Mouse (Mus musculus): ENCODE measurements around the gene Gm4131. TPM values are rescaled to one million over a fixed set of nuclear protein-coding genes. Genes with fewer than 3 reads are reported as not detected.

The Gm4131 gene
- polyA plus RNA-seq, 1 experiment from 2014 or later, result 0.20 TPM

GRCm38 (mm10) chr14:62488270-62488669 lies 78.5 kb downstream of the Gm4131 start:
- H3K4me1 ChIP-seq, result peaks cover 4% of the 10 kb centered on the region; the same call in 1 of the 2 replicates
- no peak overlapping the region for H3K9ac ChIP-seq
- 86% methylated on average over 7 of the region's 7 CpGs for WGBS
- no peaks in the 10 kb centered on the region; the same call in 1 of the 2 replicates for H3K27me3 ChIP-seq
- no peaks in the 10 kb centered on the region for H3K9me3 ChIP-seq
- H3K27ac ChIP-seq, result no peak overlapping the region
- ATAC-seq (ENCODE audit: low FRiP score, low read depth), result no peak
- no peak overlapping the region for H3K4me2 ChIP-seq (replicated peaks)
- no peak overlapping the region for H3K4me3 ChIP-seq
- no peaks in the 10 kb centered on the region for H3K36me3 ChIP-seq

- Histone ChIP-seq H3K9ac (no peak overlapping the region), H3K4me1 (peaks cover 9% of the 10 kb centered on the region; the same call in 1 of the 2 replicates), H3K27me3 (peaks cover 5% of the 10 kb centered on the region; the same call in 1 of the 2 replicates), H3K4me3 (no peak overlapping the region), H3K27ac (no peak overlapping the region), H3K9me3 (no peaks in the 10 kb centered on the region), H3K36me3 (no peaks in the 10 kb centered on the region), H3K4me2 (replicated peaks) (no peak overlapping the region)
- no peak for ATAC-seq (ENCODE audit: low FRiP score, low read depth)
- WGBS, result 48% methylated on average over 8 of the region's 8 CpGs
These were observed 85.3 kb downstream of the Gm4131 start for GRCm38 (mm10) chr14:62481381-62481780.

- peaks cover 5% of the 10 kb centered on the region; the same call in 1 of the 2 replicates for H3K27me3 ChIP-seq
- H3K4me2 ChIP-seq (replicated peaks), result no peak overlapping the region
- 23% methylated on average over 6 of the region's 6 CpGs for WGBS
- H3K4me1 ChIP-seq, result peaks cover 9% of the 10 kb centered on the region; the same call in 1 of the 2 replicates
- no peak overlapping the region for H3K9ac ChIP-seq
- H3K27ac ChIP-seq, result no peak overlapping the region
- H3K9me3 ChIP-seq, result no peaks in the 10 kb centered on the region
- no peak overlapping the region for H3K4me3 ChIP-seq
- H3K36me3 ChIP-seq, result no peaks in the 10 kb centered on the region
- peak; percentile 51; the same call in 1 of the 2 replicates for ATAC-seq (ENCODE audit: low FRiP score, low read depth)
These were observed 87.3 kb downstream of the Gm4131 start for GRCm38 (mm10) chr14:62479395-62479794.

GRCm38 (mm10) chr14:62474481-62474880 lies 92.2 kb downstream of the Gm4131 start:
- WGBS, result 58% methylated on average over 1 of the region's 1 CpGs
- H3K4me2 ChIP-seq (replicated peaks), result no peak overlapping the region
- no peak overlapping the region for H3K4me3 ChIP-seq
- no peak overlapping the region for H3K27ac ChIP-seq
- no peak overlapping the region for H3K9ac ChIP-seq
- no peaks in the 10 kb centered on the region for H3K9me3 ChIP-seq
- H3K4me1 ChIP-seq, result peaks cover 7% of the 10 kb centered on the region; the same call in 1 of the 2 replicates
- no peak for ATAC-seq (ENCODE audit: low FRiP score, low read depth)
- H3K36me3 ChIP-seq, result no peaks in the 10 kb centered on the region
- no peaks in the 10 kb centered on the region for H3K27me3 ChIP-seq

- WGBS, result 67% methylated on average over 2 of the region's 2 CpGs
- Histone ChIP-seq H3K4me1 (no peaks in the 10 kb centered on the region), H3K27ac (no peak overlapping the region), H3K27me3 (no peaks in the 10 kb centered on the region), H3K9ac (no peak overlapping the region), H3K9me3 (no peaks in the 10 kb centered on the region), H3K4me2 (replicated peaks) (no peak overlapping the region), H3K36me3 (no peaks in the 10 kb centered on the region), H3K4me3 (no peak overlapping the region)
- ATAC-seq (ENCODE audit: low FRiP score, low read depth), result no peak
These were observed 94.7 kb downstream of the Gm4131 start for GRCm38 (mm10) chr14:62472061-62472460.

- Histone ChIP-seq H3K4me1 (peaks cover 5% of the 10 kb centered on the region), H3K4me3 (no peak overlapping the region), H3K9me3 (no peaks in the 10 kb centered on the region), H3K36me3 (no peaks in the 10 kb centered on the region), H3K4me2 (replicated peaks) (no peak overlapping the region), H3K27me3 (peaks cover 8% of the 10 kb centered on the region), H3K27ac (no peak overlapping the region), H3K9ac (no peak overlapping the region)
- WGBS, result 88% methylated on average over 5 of the region's 5 CpGs
- no peak for ATAC-seq (ENCODE audit: low FRiP score, low read depth)
These were observed 98.0 kb downstream of the Gm4131 start for GRCm38 (mm10) chr14:62468753-62469125.

GRCm38 (mm10) chr14:62468119-62468752 lies 98.5 kb downstream of the Gm4131 start:
- H3K4me3 ChIP-seq, result no peak overlapping the region
- WGBS, result 68% methylated on average over 6 of the region's 6 CpGs
- ATAC-seq (ENCODE audit: low FRiP score, low read depth), result no peak
- peaks cover 5% of the 10 kb centered on the region for H3K4me1 ChIP-seq
- H3K9ac ChIP-seq, result no peak overlapping the region
- H3K27me3 ChIP-seq, result peaks cover 12% of the 10 kb centered on the region
- H3K9me3 ChIP-seq, result no peaks in the 10 kb centered on the region
- no peaks in the 10 kb centered on the region for H3K36me3 ChIP-seq
- H3K4me2 ChIP-seq (replicated peaks), result no peak overlapping the region
- H3K27ac ChIP-seq, result no peak overlapping the region

GRCm38 (mm10) chr14:62464966-62465365 lies 101.8 kb downstream of the Gm4131 start:
- Histone ChIP-seq H3K4me3 (no peak overlapping the region), H3K9me3 (no peaks in the 10 kb centered on the region), H3K4me2 (replicated peaks) (peak overlapping the region; percentile 34), H3K27me3 (peaks cover 13% of the 10 kb centered on the region), H3K27ac (no peak overlapping the region), H3K4me1 (peaks cover 5% of the 10 kb centered on the region), H3K9ac (no peak overlapping the region), H3K36me3 (no peaks in the 10 kb centered on the region)
- WGBS, result 23% methylated on average over 9 of the region's 9 CpGs
- ATAC-seq (ENCODE audit: low FRiP score, low read depth), result no peak

GRCm38 (mm10) chr14:62459541-62459940 lies 107.2 kb downstream of the Gm4131 start:
- peaks cover 15% of the 10 kb centered on the region for H3K27me3 ChIP-seq
- no peak overlapping the region for H3K9ac ChIP-seq
- H3K4me1 ChIP-seq, result no peaks in the 10 kb centered on the region
- no peaks in the 10 kb centered on the region for H3K36me3 ChIP-seq
- no peaks in the 10 kb centered on the region for H3K9me3 ChIP-seq
- no peak for ATAC-seq (ENCODE audit: low FRiP score, low read depth)
- no peak overlapping the region for H3K4me2 ChIP-seq (replicated peaks)
- no peak overlapping the region for H3K4me3 ChIP-seq
- WGBS, result 61% methylated on average over 11 of the region's 11 CpGs
- H3K27ac ChIP-seq, result no peak overlapping the region

GRCm38 (mm10) chr14:62457420-62458181 lies 109.1 kb downstream of the Gm4131 start:
- Histone ChIP-seq H3K27me3 (peaks cover 9% of the 10 kb centered on the region), H3K9ac (no peak overlapping the region), H3K4me3 (no peak overlapping the region), H3K27ac (no peak overlapping the region), H3K4me2 (replicated peaks) (no peak overlapping the region), H3K4me1 (no peaks in the 10 kb centered on the region), H3K36me3 (no peaks in the 10 kb centered on the region), H3K9me3 (no peaks in the 10 kb centered on the region)
- ATAC-seq (ENCODE audit: low FRiP score, low read depth), result peak; percentile 83
- WGBS, result 18% methylated on average over 22 of the region's 22 CpGs

GRCm38 (mm10) chr14:62456239-62456747 lies 110.4 kb downstream of the Gm4131 start, which contains the start of gene Gucy1b2:
Gene Gucy1b2, minus strand, starts transcription at chr14:62456289.
- 79% methylated on average over 9 of the region's 9 CpGs for WGBS

GRCm38 (mm10) chr14:62455570-62455879 lies 111.2 kb downstream of the Gm4131 start:
- no peak overlapping the region for H3K9ac ChIP-seq
- H3K27me3 ChIP-seq, result peaks cover 9% of the 10 kb centered on the region
- 77% methylated on average over 5 of the region's 5 CpGs for WGBS
- no peak overlapping the region for H3K4me3 ChIP-seq
- H3K9me3 ChIP-seq, result no peaks in the 10 kb centered on the region
- H3K4me2 ChIP-seq (replicated peaks), result no peak overlapping the region
- no peaks in the 10 kb centered on the region for H3K4me1 ChIP-seq
- H3K27ac ChIP-seq, result no peak overlapping the region
- no peaks in the 10 kb centered on the region for H3K36me3 ChIP-seq
- no peak for ATAC-seq (ENCODE audit: low FRiP score, low read depth)

More at GRCm38 (mm10) chr14:62456239-62456747, 110.4 kb downstream of the Gm4131 start, which contains the start of gene Gucy1b2:
- Histone ChIP-seq H3K36me3 (no peaks in the 10 kb centered on the region), H3K9me3 (no peaks in the 10 kb centered on the region), H3K4me2 (replicated peaks) (no peak within 1 kb of the TSS), H3K4me3 (no peak within 1 kb of the TSS), H3K4me1 (no peaks in the 10 kb centered on the region), H3K27me3 (peaks cover 9% of the 10 kb centered on the region), H3K27ac (no peak within 1 kb of the TSS), H3K9ac (no peak within 1 kb of the TSS)
- ATAC-seq (ENCODE audit: low FRiP score, low read depth), result no peak

Data from limb, embryonic 13.5 days (tissue).